Mouse (Mus musculus) olfactory bulb, adult 2 months (tissue): ENCODE results near the gene Nt5c3b.

ENCODE experiments used
- CTCF ChIP-seq: fragments of 200-500 bp; IDR thresholded peaks from 2 replicates; pipeline ENCODE4 v1.5.1; 2012; ENCODE audit warnings: low read depth, mild to moderate bottlenecking, low read length, moderate library complexity; ENCODE audit not compliant: insufficient read depth
- POLR2A ChIP-seq: fragments of 200-500 bp; IDR thresholded peaks from 2 replicates; pipeline ENCODE4 v1.6.1; 2012; ENCODE audit warnings: mild to moderate bottlenecking, low read depth, low read length, moderate library complexity; ENCODE audit not compliant: insufficient read depth

GRCm38 (mm10) chr11:100402682-100403081 lies 38.9 kb downstream of the Nt5c3b start:
- TF ChIP-seq POLR2A (no peak), CTCF (no peak)
